Mouse (Mus musculus): Measurements from ENCODE around the gene Slc12a4. TPM values are rescaled to one million over a fixed set of nuclear protein-coding genes. Genes with fewer than 3 reads are reported as not detected.

The Slc12a4 gene
- polyA plus RNA-seq, 1 experiment from 2014 or later, result 56.3 TPM

DNA sequence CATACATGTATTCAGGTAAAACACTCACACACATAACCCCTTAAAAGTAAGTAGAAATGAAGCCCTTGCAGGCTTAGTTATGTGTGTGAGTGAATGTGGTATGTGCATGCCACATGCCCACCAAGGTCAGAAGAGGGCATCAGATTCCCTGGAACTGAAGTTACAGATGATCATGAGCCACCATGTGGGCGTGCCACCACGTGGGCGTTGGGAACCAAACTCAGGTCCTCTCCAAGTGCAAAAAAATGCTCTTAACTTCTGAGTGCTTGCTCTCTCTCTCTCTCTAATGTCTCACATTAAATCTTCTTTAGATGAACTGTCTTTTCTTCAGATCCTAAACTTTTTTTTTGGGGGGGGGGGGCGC, 27.6 kb downstream of the Slc12a4 start, which contains the start of gene Psmb10:
Psmb10 (minus strand) TSS at position 139 of the 364 bp plus-strand sequence.
- H3K4me3 ChIP-seq, result peak within 1 kb of the TSS; percentile 77
- no peaks in the 10 kb centered on the region for H3K27me3 ChIP-seq
- H3K9ac ChIP-seq, result peak within 1 kb of the TSS; percentile 82
- peak within 1 kb of the TSS; percentile 96 for H3K4me2 ChIP-seq (replicated peaks)
- peak within 1 kb of the TSS; percentile 76 for H3K27ac ChIP-seq
- ATAC-seq (ENCODE audit: low FRiP score, low read depth), result no peak
- 20% methylated on average over 4 of the region's 4 CpGs for WGBS
- no peaks in the 10 kb centered on the region for H3K9me3 ChIP-seq
- H3K36me3 ChIP-seq, result peaks cover 45% of the 10 kb centered on the region
- H3K4me1 ChIP-seq, result peaks cover 26% of the 10 kb centered on the region

DNA sequence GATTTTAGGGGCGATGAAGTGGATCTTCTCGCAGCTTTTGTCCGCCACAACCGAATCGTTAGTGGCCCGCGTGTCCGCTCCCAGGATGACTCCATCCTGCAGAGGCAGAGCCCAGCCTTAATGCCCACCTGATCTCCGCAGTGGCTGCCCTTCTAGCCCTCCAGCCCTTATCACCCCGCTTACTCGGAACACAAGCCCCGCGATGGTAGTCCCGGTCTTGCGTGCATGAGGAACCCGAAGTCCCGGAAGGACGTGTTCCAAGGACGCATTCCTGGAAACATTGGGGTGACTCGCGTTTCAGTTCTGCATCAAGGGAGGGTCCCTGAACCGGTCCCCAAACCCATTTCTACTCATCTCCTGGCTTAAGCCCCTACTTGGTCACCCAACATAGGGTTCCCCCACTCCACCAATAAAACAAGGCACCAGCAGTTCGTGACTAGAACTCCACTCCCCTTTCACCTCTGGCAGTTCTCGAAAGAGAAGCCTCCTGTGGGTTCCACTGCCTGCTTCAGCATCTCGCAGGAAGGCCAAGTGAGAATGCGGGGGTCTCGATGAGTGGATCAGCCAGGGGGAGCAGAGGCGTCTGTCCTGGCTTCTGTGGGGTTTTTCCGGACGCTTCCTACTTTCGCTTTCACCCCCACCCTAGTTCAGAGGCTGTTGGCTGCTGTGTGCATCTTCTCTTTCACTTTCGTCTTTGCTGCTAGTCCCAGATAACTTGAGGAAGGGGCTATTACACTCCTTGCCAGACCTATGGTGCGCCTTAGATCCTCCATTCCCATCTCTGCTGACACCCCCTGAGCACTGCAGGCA, 28.2 kb downstream of the Slc12a4 start:
- Histone ChIP-seq H3K27me3 (no peaks in the 10 kb centered on the region), H3K9me3 (no peaks in the 10 kb centered on the region), H3K4me1 (peaks cover 26% of the 10 kb centered on the region), H3K27ac (peak overlapping the region; percentile 76), H3K4me3 (peak overlapping the region; percentile 77), H3K4me2 (replicated peaks) (peak overlapping the region; percentile 96), H3K36me3 (peaks cover 44% of the 10 kb centered on the region), H3K9ac (peak overlapping the region; percentile 82)
- ATAC-seq (ENCODE audit: low FRiP score, low read depth), result peak; percentile 5; the same call in 1 of the 2 replicates
- 1% methylated on average over 33 of the region's 33 CpGs for WGBS

DNA sequence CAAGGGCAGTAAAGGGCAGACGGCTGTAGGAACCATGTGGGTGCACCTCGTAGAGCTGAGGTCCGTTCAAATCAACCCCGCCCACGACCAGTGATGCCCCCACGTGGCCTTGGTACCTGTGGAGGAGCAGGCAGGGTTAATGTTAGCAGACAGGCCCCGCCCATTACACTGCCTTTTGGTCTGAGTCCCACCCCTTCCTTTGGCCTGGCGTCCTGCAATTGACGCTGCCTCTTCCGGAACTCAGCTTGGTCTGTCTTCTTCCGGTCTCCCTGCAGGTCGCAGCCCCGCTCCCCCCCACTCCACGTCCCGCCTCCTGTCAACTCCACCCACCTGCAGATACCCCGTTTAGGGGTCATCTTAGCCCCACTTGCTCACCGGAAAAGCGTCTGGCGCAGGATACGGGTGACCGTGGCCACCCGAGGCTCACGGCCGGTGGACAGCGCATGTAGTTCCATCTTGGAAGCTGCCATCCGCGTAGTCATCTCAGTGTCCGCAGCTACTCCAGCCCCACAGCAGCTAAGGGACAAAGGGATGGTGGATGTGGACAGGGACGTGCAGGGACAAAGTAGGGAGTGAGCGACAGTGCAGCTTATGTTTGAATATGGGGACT, 28.9 kb downstream of the Slc12a4 start:
- Histone ChIP-seq H3K36me3 (peaks cover 44% of the 10 kb centered on the region), H3K9ac (peak overlapping the region; percentile 82), H3K4me1 (peaks cover 26% of the 10 kb centered on the region), H3K4me2 (replicated peaks) (peak overlapping the region; percentile 96), H3K27me3 (no peaks in the 10 kb centered on the region), H3K9me3 (no peaks in the 10 kb centered on the region), H3K27ac (peak overlapping the region; percentile 76), H3K4me3 (peak overlapping the region; percentile 77)
- under 1% methylated on average over 30 of the region's 30 CpGs for WGBS
- peak; percentile 90 for ATAC-seq (ENCODE audit: low FRiP score, low read depth)

DNA sequence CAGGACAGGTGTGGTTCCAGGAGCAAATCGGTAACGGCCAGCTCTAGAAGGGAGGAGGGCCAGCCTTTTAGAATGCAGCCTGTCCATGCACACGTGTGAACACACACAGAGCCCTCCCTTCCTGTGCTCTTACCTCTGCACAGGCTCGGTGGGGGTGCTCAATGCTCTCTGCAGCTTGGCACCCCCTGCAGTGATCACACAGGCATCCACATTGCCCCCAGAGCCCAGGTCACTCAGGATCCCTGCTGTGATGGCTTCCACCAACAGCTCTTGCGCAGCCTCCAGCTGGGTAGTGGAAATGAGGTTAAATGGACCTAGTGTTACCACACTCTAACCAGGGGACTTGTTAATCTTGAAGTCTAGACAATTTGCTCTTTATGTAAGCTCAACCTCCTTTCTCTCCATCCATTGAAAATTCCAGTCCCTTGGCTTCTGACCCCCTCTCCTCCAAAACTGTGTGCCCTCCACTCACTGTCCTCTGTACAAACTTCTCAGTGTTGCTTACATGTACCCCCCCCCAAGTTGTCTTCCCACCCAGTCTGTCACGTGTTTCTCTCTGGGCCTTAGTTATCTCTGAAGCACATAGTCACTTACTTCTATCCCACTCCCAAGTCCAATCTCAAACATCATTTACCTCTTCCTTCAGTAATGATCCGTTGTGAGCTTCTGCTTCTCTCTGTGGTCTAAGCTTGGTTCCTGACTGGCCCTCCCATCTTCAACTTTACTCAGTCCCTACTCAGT, 29.9 kb downstream of the Slc12a4 start:
- Histone ChIP-seq H3K4me1 (peaks cover 26% of the 10 kb centered on the region), H3K27me3 (no peaks in the 10 kb centered on the region), H3K9me3 (no peaks in the 10 kb centered on the region), H3K27ac (peak overlapping the region; percentile 76), H3K9ac (peak overlapping the region; percentile 82), H3K36me3 (peaks cover 44% of the 10 kb centered on the region), H3K4me3 (peak overlapping the region; percentile 77), H3K4me2 (replicated peaks) (peak overlapping the region; percentile 96)
- WGBS, result 21% methylated on average over 7 of the region's 7 CpGs
- ATAC-seq (ENCODE audit: low FRiP score, low read depth), result no peak

DNA sequence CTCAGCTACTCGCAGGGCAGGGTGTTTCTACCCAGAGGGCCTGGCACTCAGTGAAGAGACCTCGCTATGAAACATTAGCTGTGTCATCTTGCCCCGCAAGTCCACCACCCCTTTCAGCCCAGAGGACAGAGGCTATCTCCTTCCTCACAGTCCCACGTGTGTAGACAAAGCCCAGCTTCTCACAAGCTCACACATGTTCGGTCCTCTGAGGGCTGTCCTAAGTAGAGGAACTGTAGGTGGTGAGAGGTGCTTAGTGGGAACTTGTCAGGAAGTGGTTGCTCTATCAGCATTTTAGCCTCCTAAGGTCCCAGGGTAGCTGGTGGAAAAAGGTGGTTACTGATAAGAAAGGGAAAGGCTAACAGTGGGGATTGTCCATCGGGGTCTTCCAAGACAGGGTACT, 30.8 kb downstream of the Slc12a4 start:
- no peaks in the 10 kb centered on the region for H3K27me3 ChIP-seq
- H3K36me3 ChIP-seq, result peaks cover 47% of the 10 kb centered on the region
- no peak overlapping the region for H3K4me3 ChIP-seq
- WGBS, result 81% methylated on average over 6 of the region's 6 CpGs
- no peak for ATAC-seq (ENCODE audit: low FRiP score, low read depth)
- H3K4me2 ChIP-seq (replicated peaks), result peak overlapping the region; percentile 96; the same call in 1 of the 2 replicates
- 0 out of 2 replicates have a peak overlapping the region, but pooled peaks have one; percentile 76 for H3K27ac ChIP-seq
- H3K9me3 ChIP-seq, result no peaks in the 10 kb centered on the region
- peaks cover 26% of the 10 kb centered on the region for H3K4me1 ChIP-seq
- no peak overlapping the region for H3K9ac ChIP-seq

DNA sequence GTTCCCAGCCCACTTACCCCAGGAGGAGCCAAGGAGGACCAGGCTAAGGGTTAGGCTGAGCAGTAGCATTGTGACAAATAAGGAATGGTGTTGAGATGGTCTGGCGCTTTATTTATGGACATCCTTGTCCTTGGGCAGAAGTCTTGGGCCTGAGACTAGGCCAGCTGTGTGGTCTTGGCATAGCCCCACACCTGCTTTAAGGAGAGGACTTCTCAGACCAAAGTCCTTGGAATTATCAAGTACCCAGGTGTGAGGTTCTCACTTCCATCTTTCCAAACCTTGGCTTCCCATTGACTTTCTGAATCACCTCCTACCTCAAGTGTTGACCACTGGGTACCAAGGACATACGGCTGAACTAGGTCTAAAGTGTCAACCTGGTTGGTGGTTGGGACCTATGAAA, 32.1 kb downstream of the Slc12a4 start, which contains the start of gene Ctrl:
Ctrl (minus strand) TSS at position 101 of the 400 bp plus-strand sequence.
- H3K4me2 ChIP-seq (replicated peaks), result no peak within 1 kb of the TSS

DNA sequence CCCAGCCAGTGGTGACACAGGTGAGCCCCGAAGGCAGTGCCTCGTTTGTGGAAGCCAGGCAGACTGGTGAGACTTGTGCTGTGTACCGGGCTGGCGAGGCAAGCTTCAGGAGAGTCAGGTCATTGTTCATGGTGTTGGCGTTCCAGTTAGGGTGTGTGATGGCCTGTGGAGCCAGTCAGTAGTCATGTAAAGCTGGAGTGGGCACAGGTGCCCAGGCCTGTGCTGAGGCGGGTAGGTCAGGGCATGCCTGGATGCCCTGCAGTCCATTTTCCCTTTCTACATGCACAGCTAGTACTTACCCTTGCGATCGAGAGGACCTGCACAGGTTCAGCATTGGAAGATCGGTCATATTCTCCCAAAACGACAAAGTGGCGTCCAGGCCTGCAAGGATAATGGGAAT, 33.4 kb downstream of the Slc12a4 start:
- 90% methylated on average over 11 of the region's 11 CpGs for WGBS
- Histone ChIP-seq H3K4me2 (replicated peaks) (no peak overlapping the region), H3K27ac (no peak overlapping the region), H3K4me3 (no peak overlapping the region), H3K27me3 (no peaks in the 10 kb centered on the region), H3K9me3 (no peaks in the 10 kb centered on the region), H3K4me1 (peaks cover 17% of the 10 kb centered on the region), H3K9ac (no peak overlapping the region), H3K36me3 (peaks cover 45% of the 10 kb centered on the region)
- ATAC-seq (ENCODE audit: low FRiP score, low read depth), result no peak

More for the DNA sequence above, 32.1 kb downstream of the Slc12a4 start, which contains the start of gene Ctrl:
- no peaks in the 10 kb centered on the region for H3K9me3 ChIP-seq
- no peak within 1 kb of the TSS for H3K4me3 ChIP-seq
- WGBS, result 91% methylated on average over 2 of the region's 2 CpGs
- peaks cover 45% of the 10 kb centered on the region for H3K36me3 ChIP-seq
- no peak within 1 kb of the TSS for H3K27ac ChIP-seq
- no peak within 1 kb of the TSS for H3K9ac ChIP-seq
- no peaks in the 10 kb centered on the region for H3K27me3 ChIP-seq
- no peak for ATAC-seq (ENCODE audit: low FRiP score, low read depth)
- H3K4me1 ChIP-seq, result peaks cover 26% of the 10 kb centered on the region

DNA sequence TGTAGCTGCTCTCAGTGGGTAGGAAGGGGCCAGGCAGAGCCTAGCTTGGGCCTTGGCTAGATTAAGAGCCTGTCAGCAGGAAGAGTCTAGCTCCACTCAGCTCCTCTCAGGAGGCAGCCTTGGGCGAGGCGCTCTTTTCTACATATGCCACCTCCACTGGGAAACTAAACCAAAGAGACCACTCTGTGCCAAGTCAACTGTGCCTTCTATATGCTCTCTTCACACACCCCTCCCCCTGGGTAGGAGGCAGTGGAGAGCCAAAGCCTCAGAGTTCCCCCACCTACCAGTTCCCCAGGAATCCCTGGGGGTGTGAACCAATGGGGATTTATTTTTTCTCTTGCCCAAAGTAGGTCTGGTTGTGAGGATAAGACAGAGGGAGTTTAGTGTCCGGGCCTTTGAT, 34.6 kb downstream of the Slc12a4 start:
- no peak for ATAC-seq (ENCODE audit: low FRiP score, low read depth)
- H3K36me3 ChIP-seq, result peaks cover 57% of the 10 kb centered on the region
- 93% methylated on average over 3 of the region's 3 CpGs for WGBS

DNA sequence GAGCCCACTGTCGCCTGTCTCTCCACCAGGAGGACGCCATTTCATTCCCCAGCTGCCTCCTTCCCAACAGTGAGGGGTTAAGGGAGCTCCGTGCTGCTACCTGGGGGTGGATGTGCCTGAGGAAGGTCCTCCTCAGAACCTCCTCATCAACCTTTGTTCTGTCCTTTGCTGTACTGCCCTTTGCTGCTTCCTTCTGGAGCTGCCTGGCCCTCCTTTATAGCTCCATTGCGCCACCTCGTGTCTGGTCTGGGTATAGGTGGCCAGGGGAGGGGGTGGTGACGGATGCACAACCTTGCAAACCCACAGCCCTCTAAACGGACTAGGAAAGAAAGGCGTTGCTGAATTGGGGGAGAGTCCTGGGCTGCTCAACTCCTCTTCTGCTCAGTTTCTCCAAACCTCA, 35.3 kb downstream of the Slc12a4 start:
- 19% methylated on average over 8 of the region's 8 CpGs for WGBS
- peak; percentile 55 for ATAC-seq (ENCODE audit: low FRiP score, low read depth)
- Histone ChIP-seq H3K9ac (peak overlapping the region; percentile 43; the same call in 1 of the 2 replicates), H3K27ac (no peak overlapping the region), H3K27me3 (no peaks in the 10 kb centered on the region), H3K36me3 (peaks cover 63% of the 10 kb centered on the region), H3K4me1 (peaks cover 5% of the 10 kb centered on the region), H3K4me2 (replicated peaks) (no peak overlapping the region), H3K4me3 (no peak overlapping the region), H3K9me3 (no peaks in the 10 kb centered on the region)

More for the DNA sequence above, 34.6 kb downstream of the Slc12a4 start:
- Histone ChIP-seq H3K4me1 (peaks cover 12% of the 10 kb centered on the region), H3K4me2 (replicated peaks) (no peak overlapping the region), H3K27ac (no peak overlapping the region), H3K9me3 (no peaks in the 10 kb centered on the region), H3K27me3 (no peaks in the 10 kb centered on the region), H3K9ac (no peak overlapping the region), H3K4me3 (no peak overlapping the region)

DNA sequence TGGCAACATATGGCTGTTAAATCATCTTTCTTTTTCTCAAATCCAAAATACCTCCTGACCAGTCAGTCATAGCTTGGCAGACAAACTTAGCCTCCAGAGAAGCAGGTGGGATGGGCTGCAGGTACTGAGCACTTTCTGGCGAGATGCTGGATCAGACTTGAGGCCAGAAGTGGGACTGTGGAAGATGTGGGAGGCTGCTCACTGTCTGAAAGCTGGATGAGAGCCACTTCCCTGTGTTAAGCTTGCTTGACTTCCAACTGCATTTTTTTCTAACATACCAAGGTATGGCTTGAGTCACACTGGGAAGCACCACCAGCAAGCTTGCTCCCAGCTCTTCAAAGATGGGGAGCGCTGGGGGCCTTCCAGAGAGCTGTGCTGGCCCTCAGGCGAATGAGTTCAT, 40.8 kb downstream of the Slc12a4 start:
- peaks cover 60% of the 10 kb centered on the region for H3K36me3 ChIP-seq
- H3K4me1 ChIP-seq, result no peaks in the 10 kb centered on the region
- H3K4me2 ChIP-seq (replicated peaks), result no peak overlapping the region
- no peak overlapping the region for H3K27ac ChIP-seq
- WGBS, result 70% methylated on average over 3 of the region's 3 CpGs
- H3K27me3 ChIP-seq, result no peaks in the 10 kb centered on the region
- ATAC-seq (ENCODE audit: low FRiP score, low read depth), result no peak
- H3K4me3 ChIP-seq, result no peak overlapping the region
- no peaks in the 10 kb centered on the region for H3K9me3 ChIP-seq
- H3K9ac ChIP-seq, result no peak overlapping the region

DNA sequence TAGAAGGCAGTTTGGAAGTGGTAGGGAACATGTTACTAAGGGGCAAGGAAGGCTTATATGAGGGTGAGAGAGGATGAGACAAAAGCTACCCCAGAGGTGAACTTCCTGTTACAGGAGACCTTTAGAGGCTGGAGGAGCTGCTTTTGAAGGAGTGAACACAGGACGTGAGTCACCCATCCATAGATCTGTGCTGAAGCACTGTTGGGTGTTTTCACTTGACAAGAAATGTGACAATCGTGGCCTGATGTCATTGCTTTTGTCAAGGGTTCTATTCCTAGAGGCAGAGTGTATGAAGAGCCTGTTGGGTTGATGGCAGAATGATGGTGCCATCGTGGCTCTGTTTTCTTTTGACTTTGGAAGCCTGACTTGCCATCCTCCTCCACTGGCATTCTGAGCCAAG, 46.5 kb downstream of the Slc12a4 start:
- Histone ChIP-seq H3K36me3 (peaks cover 66% of the 10 kb centered on the region), H3K9me3 (no peaks in the 10 kb centered on the region), H3K4me3 (no peak overlapping the region), H3K27me3 (no peaks in the 10 kb centered on the region), H3K27ac (no peak overlapping the region), H3K4me2 (replicated peaks) (no peak overlapping the region), H3K4me1 (no peaks in the 10 kb centered on the region), H3K9ac (no peak overlapping the region)
- ATAC-seq (ENCODE audit: low FRiP score, low read depth), result no peak
- 82% methylated on average over 3 of the region's 3 CpGs for WGBS
